Mouse (Mus musculus) adrenal gland, adult 10 weeks (tissue): Measurements from ENCODE around the gene Baiap2l1. TPM values are rescaled to one million over a fixed set of nuclear protein-coding genes. Genes with fewer than 3 reads are reported as not detected.

Source experiments
- polyA plus RNA-seq: library from polyadenylated mRNA; stranded (reverse); fragments of 350-450 nt; fragmentation: Illumina TruSeq; extraction: RNeasy Lipid Tissue Mini Kit (QIAGEN cat#74804); gene quantifications from one replicate; pipeline ENCODE4 v1.2.3, GENCODE M21; 2014; ENCODE audit warnings: low read depth, low replicate concordance

The Baiap2l1 gene
- 16.7 TPM for polyA plus RNA-seq

GRCm38 (mm10) chr5:144357881-144358591 lies at the start of gene Baiap2l1:
Baiap2l1 (minus strand) TSS chr5:144358112.

GRCm38 (mm10) chr5:144243901-144244487 lies 113.9 kb downstream of the Baiap2l1 start, which contains the start of gene Bri3:
Bri3 (plus strand) TSS chr5:144244437.

GRCm38 (mm10) chr5:144223503-144223862 lies 134.4 kb downstream of the Baiap2l1 start, which contains the start of gene Tecpr1:
Tecpr1 (minus strand) TSS chr5:144223615.

Other genes starting within 250 kb of the Baiap2l1 start
- gene Bhlha15, start 167.8 kb downstream of the Baiap2l1 start, polyA plus RNA-seq, result not detected
- 4.3 TPM for gene Tecpr1, start 134.5 kb downstream of the Baiap2l1 start, polyA plus RNA-seq
- 165 TPM for gene Bri3, start 113.7 kb downstream of the Baiap2l1 start, polyA plus RNA-seq
- gene Nptx2, start 187.8 kb upstream of the Baiap2l1 start, polyA plus RNA-seq, result not detected